Mouse (Mus musculus) urinary bladder, postnatal 36 days (tissue): ENCODE results near the gene Inpp5b.

ENCODE experiments used
- DNase-seq, 2 experiments: peaks; one replicate each; pipeline ENCODE4 v3.0.0; 2022; ENCODE audit warnings: low spot score in 2 of 2, mixed read lengths in 1 of 2

Inpp5b gene

GRCm38 (mm10) chr4:124811347-124811975 lies 69.8 kb downstream of the Inpp5b start:
- no peak for DNase-seq

- peak in 1 of 2 experiments; percentile 7 for DNase-seq
Observed at GRCm38 (mm10) chr4:124815901-124816300, 74.3 kb downstream of the Inpp5b start.

GRCm38 (mm10) chr4:124817803-124818202 lies 76.2 kb downstream of the Inpp5b start:
- peak; percentile 21 to 42 for DNase-seq

GRCm38 (mm10) chr4:124818832-124819231 lies 77.2 kb downstream of the Inpp5b start:
- no peak for DNase-seq

GRCm38 (mm10) chr4:124824967-124825366 lies 83.3 kb downstream of the Inpp5b start:
- DNase-seq, result no peak

GRCm38 (mm10) chr4:124825371-124825965 lies 83.8 kb downstream of the Inpp5b start:
- DNase-seq, result no peak

- no peak for DNase-seq
Observed at GRCm38 (mm10) chr4:124829671-124830070, 88.0 kb downstream of the Inpp5b start.

- no peak for DNase-seq
Observed at GRCm38 (mm10) chr4:124832796-124833195, 91.1 kb downstream of the Inpp5b start.

GRCm38 (mm10) chr4:124838035-124838700 lies 96.5 kb downstream of the Inpp5b start:
- no peak for DNase-seq

- no peak for DNase-seq
Observed at GRCm38 (mm10) chr4:124840998-124841397, 99.3 kb downstream of the Inpp5b start.

GRCm38 (mm10) chr4:124843493-124843892 lies 101.8 kb downstream of the Inpp5b start:
- no peak for DNase-seq

- peak; percentile 62 to 72 for DNase-seq
Observed at GRCm38 (mm10) chr4:124847573-124847972, 105.9 kb downstream of the Inpp5b start.

GRCm38 (mm10) chr4:124849631-124850260 lies 108.1 kb downstream of the Inpp5b start:
- peak; percentile 18 to 54 for DNase-seq

GRCm38 (mm10) chr4:124850261-124850913 lies 108.7 kb downstream of the Inpp5b start, which contains the start of gene Yrdc:
Gene Yrdc, plus strand, starts transcription at chr4:124850679.
- DNase-seq, result peak; percentile 92 to 93
